Mouse (Mus musculus) olfactory bulb, adult 2 months (tissue): Measurements from ENCODE around the gene Zdhhc11. TPM values are rescaled to one million over a fixed set of nuclear protein-coding genes. Genes with fewer than 3 reads are reported as not detected.
"Not testable (repeated sequence)": the region's sequence is repeated elsewhere in the genome, so short reads cannot be mapped to it uniquely, and the experiment has no call there.

Experiments
- H3K27ac ChIP-seq: fragments of 200-500 bp; 2 replicates; pipeline ENCODE4 v1.5.1; 2012; ENCODE audit warnings: low read depth, low read length; ENCODE audit not compliant: insufficient read depth
- H3K4me1 ChIP-seq: fragments of 200-500 bp; 2 replicates; pipeline ENCODE4 v1.6.1; 2012; ENCODE audit warnings: low read length; ENCODE audit not compliant: control insufficient read depth, insufficient read depth
- H3K4me3 ChIP-seq: fragments of 200-500 bp; 2 replicates; pipeline ENCODE4 v1.5.1; 2012; ENCODE audit warnings: mild to moderate bottlenecking, low read depth, low read length, moderate library complexity; ENCODE audit not compliant: insufficient read depth
- CTCF ChIP-seq: fragments of 200-500 bp; IDR thresholded peaks from 2 replicates; pipeline ENCODE4 v1.5.1; 2012; ENCODE audit warnings: low read depth, mild to moderate bottlenecking, low read length, moderate library complexity; ENCODE audit not compliant: insufficient read depth
- POLR2A ChIP-seq: fragments of 200-500 bp; IDR thresholded peaks from 2 replicates; pipeline ENCODE4 v1.6.1; 2012; ENCODE audit warnings: mild to moderate bottlenecking, low read depth, low read length, moderate library complexity; ENCODE audit not compliant: insufficient read depth
- WGBS: fragments of 180-500 bp; shearing (Covaris S2); methylation state at CpG from one replicate; pipeline ENCODE4 v1.1.7; 2018; 5-methylcytosine and 5-hydroxymethylcytosine counted together
- polyA plus RNA-seq: library from polyadenylated mRNA; stranded (reverse); fragments of >200 nt; gene quantifications from 2 replicates; pipeline ENCODE4 v1.2.4, GENCODE M21; 2012; ENCODE audit warnings: low replicate concordance; ENCODE audit not compliant: missing spikeins, insufficient read depth, insufficient read length

Gene Zdhhc11
- polyA plus RNA-seq, 1 experiment: not detected

DNA sequence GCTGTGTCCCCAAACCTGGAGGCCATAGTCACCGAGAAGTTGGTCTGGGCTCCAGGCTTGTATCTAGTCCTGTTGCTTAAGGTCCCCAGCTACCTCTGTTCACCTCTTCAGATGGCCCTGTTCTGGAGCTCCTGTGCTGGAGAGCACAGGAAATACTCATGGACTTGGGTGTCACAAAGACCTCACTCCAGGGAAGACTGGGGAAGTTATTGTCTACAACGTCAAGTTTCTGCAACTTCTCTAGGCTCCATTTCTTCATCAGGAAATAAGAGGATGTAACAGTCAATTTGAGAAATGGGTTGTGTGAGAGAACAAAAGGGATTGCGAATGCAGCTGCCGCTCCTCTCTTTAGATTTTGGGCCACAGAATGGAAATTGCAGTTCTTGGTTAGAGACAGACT lies 32.8 kb downstream of the Zdhhc11 start:
- Histone ChIP-seq H3K4me3 (no peak overlapping the region), H3K4me1 (no peaks in the 10 kb centered on the region), H3K27ac (no peak overlapping the region)
- TF ChIP-seq CTCF (no peak), POLR2A (no peak)
- 83% methylated on average over 4 of the region's 4 CpGs for WGBS

DNA sequence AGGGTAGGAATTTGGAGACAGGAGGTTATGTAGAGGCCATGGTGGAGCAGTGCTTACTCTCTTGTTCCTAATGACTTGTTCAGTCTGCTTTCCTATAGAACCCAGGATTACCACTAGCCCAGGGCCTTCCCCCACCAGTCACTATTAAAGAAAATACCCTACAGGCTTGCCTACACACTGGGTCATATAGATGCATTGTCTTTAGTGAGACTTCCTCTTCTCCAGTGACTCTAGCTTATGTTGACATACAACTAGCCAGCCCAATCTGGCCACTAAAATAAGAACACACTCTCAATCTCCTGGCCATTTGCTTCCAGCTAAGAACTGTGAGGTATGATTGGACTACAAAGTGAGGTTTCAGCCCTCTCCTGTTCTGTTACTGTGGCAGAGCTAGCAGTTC lies 36.9 kb downstream of the Zdhhc11 start:
- TF ChIP-seq CTCF (no peak), POLR2A (no peak)

DNA sequence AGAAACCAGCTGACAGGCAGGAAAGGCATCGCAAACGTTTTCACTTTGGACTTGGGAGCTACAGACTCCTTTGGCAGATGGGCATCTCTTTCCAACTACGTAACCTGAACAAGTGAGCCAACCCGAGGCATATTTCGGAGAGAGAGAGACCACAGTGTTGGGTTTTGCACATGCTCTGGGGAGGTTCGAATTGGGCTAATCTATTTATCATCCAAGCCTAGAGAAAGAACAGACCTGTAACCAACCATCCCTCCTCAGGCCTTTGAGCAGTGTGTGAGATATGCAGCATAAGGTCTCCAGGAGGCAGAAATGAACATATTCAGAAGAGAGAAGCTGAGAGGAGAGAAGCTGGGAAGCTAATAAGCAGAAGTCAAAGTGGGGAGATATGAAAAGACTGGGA lies 37.3 kb downstream of the Zdhhc11 start:
- Histone ChIP-seq H3K27ac (no peak overlapping the region), H3K4me1 (no peaks in the 10 kb centered on the region), H3K4me3 (no peak overlapping the region)
- TF ChIP-seq CTCF (no peak), POLR2A (no peak)
- 83% methylated on average over 6 of the region's 6 CpGs for WGBS

More for the DNA sequence above, 36.9 kb downstream of the Zdhhc11 start:
- Histone ChIP-seq H3K27ac (no peak overlapping the region), H3K4me3 (no peak overlapping the region), H3K4me1 (no peaks in the 10 kb centered on the region)

DNA sequence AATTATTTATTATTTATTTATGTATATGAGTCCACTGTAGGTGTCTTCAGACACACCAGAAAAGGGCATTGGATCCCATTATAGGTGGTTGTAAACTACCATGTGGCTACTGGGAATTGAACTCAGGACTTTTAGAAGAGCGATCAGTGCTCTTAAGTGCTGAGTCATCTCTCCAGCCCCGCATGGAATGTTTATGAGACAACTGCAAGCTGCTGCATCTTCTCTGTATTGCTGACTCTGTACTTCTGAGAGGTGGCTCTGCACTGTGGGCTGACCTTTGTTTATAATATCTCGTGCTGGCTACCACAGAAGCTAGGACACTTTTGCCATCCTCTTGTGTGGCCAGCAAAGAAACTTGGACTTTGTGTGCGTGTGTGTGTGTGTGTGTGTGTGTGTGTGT lies 37.8 kb downstream of the Zdhhc11 start:
- 86% methylated on average over 4 of the region's 4 CpGs for WGBS
- TF ChIP-seq POLR2A: no peak
- no peak for TF ChIP-seq CTCF

DNA sequence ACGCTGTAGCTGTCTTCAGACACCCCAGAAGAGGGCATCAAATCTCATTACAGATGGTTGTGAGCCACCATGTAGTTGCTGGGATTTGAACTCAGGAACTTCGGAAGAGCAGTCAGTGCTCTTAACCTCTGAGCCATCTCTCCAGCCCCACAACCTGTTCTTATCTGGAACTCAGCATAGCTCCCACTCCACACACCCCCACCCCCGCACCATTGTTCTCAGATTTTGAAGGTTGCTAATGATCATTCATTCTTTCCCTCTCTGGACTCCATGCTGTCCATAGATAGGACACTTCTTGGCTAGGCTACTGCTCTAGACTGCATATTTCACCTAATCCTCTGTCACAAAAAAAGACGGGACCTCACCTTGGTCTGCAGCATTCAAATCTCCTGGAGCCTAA lies 43.2 kb downstream of the Zdhhc11 start:
- peaks cover 11% of the 10 kb centered on the region for H3K4me1 ChIP-seq
- not testable (repeated sequence) for H3K27ac ChIP-seq, H3K4me3 ChIP-seq
- WGBS: 91% methylated on average over 4 of the region's 4 CpGs

More for the DNA sequence above, 37.8 kb downstream of the Zdhhc11 start:
- Histone ChIP-seq H3K4me3 (no peak overlapping the region), H3K4me1 (no peaks in the 10 kb centered on the region), H3K27ac (no peak overlapping the region)

DNA sequence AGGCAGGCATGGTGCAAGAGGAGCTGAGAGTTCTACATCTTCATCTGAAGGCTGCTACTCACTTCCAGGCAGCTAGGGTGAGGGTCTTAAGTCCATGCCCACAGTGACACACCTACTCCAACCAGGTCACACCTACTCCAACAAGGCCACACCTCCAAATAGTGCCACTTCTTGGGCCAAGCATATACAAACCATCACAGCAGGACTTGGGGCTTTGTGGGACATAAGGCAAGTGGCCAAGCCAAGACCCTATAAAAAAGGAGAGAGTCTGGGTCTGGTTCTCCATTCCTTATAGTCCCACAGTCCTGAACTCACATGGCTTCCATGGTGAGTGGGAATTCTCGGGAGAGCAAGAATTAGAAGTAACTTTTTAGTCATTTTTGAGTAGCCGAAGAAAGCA lies 44.6 kb downstream of the Zdhhc11 start:
- not testable (repeated sequence) for H3K27ac ChIP-seq, H3K4me3 ChIP-seq
- peaks cover 11% of the 10 kb centered on the region for H3K4me1 ChIP-seq
- WGBS: 75% methylated on average over 2 of the region's 2 CpGs

DNA sequence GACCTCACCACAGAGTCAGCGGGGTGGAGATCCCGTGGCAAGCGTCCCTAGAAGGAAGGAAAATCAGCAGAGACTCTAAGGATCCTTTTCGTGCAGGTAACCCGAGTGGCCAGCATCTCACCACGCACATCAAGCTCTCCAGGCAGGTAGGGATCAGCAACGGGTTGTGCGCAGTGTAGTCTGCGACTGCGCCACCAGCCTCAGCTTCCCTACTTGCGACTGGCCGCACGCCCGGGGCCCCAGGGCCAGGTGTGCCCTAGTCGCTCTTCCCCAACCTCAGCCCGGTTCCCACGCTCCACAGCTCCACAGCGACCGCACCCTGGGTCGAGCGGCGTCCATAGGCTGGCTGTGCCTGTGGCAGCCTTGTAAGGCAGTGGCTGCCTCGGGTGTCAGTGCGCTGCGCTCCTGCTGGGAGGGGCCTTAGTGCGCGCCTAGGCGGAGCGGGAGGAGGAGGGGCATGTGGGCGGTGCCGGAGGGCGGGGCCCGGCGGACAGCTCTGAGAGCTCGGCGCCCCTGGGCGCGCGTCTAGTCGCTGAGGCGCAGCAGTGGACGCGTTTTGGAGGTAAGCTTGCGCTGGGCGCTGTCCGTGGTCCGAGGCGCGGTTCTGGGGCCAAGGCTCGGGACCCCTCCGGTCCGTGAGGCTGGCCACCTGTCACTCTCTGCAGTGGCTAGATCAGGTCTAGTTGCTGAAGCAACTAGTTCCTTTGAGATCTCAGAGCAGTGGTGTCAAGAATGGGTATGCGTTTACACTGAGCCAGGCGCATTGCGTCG lies 45.5 kb downstream of the Zdhhc11 start, which contains the start of gene Tppp:
TSS of gene Tppp (plus strand) at position 460 of the 771 bp plus-strand sequence.
- H3K4me1 ChIP-seq: peaks cover 11% of the 10 kb centered on the region
- WGBS: under 1% methylated on average over 56 of the region's 56 CpGs
- peak within 1 kb of the TSS; percentile 75 for H3K4me3 ChIP-seq
- no peak for TF ChIP-seq CTCF
- TF ChIP-seq POLR2A: 0 out of 2 replicates have a peak, but pooled peaks have one; percentile 47
- H3K27ac ChIP-seq: peak within 1 kb of the TSS; percentile 47

DNA sequence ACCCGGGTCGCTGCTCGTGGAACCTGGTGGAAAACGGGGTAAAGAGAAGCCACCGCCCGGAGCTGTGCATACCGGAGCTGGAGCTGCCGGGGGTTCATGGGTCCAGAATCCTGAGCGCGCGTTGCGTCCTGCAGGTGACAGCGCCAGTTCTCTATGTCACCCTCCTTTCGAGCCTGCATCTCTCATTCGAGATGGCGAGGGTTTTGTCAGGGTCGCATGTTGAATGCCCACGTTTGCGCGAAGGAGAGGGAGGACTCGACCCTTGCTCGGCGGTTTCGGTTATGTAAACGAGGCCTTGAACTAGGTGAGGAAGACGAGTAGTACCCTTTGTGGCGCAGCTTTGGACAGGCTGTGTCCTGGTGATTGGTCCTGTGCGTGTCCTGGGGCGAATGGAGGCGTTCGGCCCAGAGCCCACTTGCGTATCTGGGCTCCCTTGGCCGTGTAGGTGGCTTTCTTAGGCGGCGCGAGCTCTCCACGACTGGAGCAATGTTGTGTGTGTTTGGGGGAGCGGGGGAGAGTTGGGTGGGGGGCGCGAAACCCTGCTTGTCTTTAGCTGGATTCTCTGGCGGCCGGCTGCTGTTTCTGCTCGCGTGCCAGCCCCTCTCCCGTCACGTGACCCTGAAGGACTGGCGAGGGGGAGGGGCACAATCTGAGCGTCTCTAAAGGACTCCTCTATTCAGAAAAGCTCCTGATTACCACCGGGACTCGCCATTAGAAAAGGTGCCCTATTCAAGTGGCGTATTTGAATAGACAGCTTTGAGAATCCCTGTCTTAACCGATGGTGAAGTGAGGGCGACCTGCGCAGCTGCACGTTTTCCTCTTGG lies 46.4 kb downstream of the Zdhhc11 start:
- Histone ChIP-seq H3K27ac (peak overlapping the region; percentile 64), H3K4me1 (peaks cover 11% of the 10 kb centered on the region), H3K4me3 (peak overlapping the region; percentile 75)
- no peak for TF ChIP-seq POLR2A
- TF ChIP-seq CTCF: no peak
- WGBS: under 1% methylated on average over 55 of the region's 55 CpGs

DNA sequence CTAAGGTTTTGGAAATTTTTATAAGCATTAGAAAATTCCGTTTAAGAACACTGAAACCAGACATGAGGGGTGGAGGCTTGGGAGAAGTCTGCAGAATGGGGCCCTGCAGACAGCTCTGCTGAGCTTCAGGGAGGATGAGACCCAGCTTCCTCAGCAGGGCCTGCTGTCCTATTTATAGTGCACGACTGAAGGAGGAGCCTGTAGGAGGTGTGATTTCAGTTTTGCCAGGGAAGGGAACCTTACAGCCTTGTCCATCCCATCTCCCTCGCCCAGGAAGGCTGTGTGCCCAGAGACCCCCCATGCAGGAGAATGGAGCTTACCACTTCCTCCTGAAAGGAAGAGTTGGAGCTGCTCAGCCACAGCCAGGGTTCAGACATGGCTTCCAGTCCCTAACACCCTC lies 47.0 kb downstream of the Zdhhc11 start:
- H3K27ac ChIP-seq: peak overlapping the region; percentile 64
- H3K4me3 ChIP-seq: peak overlapping the region; percentile 75
- peaks cover 11% of the 10 kb centered on the region for H3K4me1 ChIP-seq
- 13% methylated on average over 3 of the region's 3 CpGs for WGBS
- TF ChIP-seq POLR2A: no peak; the same call in 1 of the 2 replicates
- TF ChIP-seq CTCF: no peak
